Mouse (Mus musculus) adrenal gland, postnatal 25 days (tissue): Measurements from ENCODE around the gene Rsl24d1. TPM values are rescaled to one million over a fixed set of nuclear protein-coding genes. Genes with fewer than 3 reads are reported as not detected.
A peak's percentile ranks its signal among the peaks of the same experiment; 100 is the strongest.
"Not testable (repeated sequence)": the region's sequence is repeated elsewhere in the genome, so short reads cannot be mapped to it uniquely, and the experiment has no call there.

Experiments
- DNase-seq: peaks from one replicate; pipeline ENCODE4 v3.0.0; 2021; ENCODE audit warnings: mixed read lengths
- total RNA-seq: library from RNA; stranded (reverse); gene quantifications from 2 replicates; pipeline ENCODE4 v1.2.3, GENCODE M21; 2021

The Rsl24d1 gene
- total RNA-seq, 1 experiment from 2014 or later, result 64.2 TPM

- no peak for DNase-seq
Measured at GRCm38 (mm10) chr9:73102181-73102580, 11.0 kb upstream of the Rsl24d1 start, which contains the start of gene Gm20509. TSS of gene Gm20509 (plus strand) at chr9:73102470.

- peak; percentile 58 for DNase-seq
Measured at GRCm38 (mm10) chr9:73103159-73103879, 9.9 kb upstream of the Rsl24d1 start.

GRCm38 (mm10) chr9:73103880-73104198, 9.4 kb upstream of the Rsl24d1 start:
- no peak for DNase-seq

- DNase-seq, result no peak
Measured at GRCm38 (mm10) chr9:73105141-73105540, 8.1 kb upstream of the Rsl24d1 start.

GRCm38 (mm10) chr9:73105771-73106170, 7.5 kb upstream of the Rsl24d1 start:
- no peak for DNase-seq

GRCm38 (mm10) chr9:73116704-73117103, 3.5 kb downstream of the Rsl24d1 start:
- DNase-seq, result not testable (repeated sequence)

- DNase-seq, result no peak
Measured at GRCm38 (mm10) chr9:73118012-73118411, 4.8 kb downstream of the Rsl24d1 start.

GRCm38 (mm10) chr9:73121735-73122134, 8.5 kb downstream of the Rsl24d1 start:
- no peak for DNase-seq

GRCm38 (mm10) chr9:73125043-73125570, 11.9 kb downstream of the Rsl24d1 start:
- no peak for DNase-seq

- DNase-seq, result no peak
Measured at GRCm38 (mm10) chr9:73127457-73127856, 14.2 kb downstream of the Rsl24d1 start.

- DNase-seq, result no peak
Measured at GRCm38 (mm10) chr9:73129875-73130274, 16.6 kb downstream of the Rsl24d1 start.

- no peak for DNase-seq
Measured at GRCm38 (mm10) chr9:73130529-73130928, 17.3 kb downstream of the Rsl24d1 start.

GRCm38 (mm10) chr9:73137341-73137886, 24.2 kb downstream of the Rsl24d1 start:
- DNase-seq, result no peak

GRCm38 (mm10) chr9:73154347-73154746, 41.1 kb downstream of the Rsl24d1 start:
- DNase-seq, result no peak

GRCm38 (mm10) chr9:73157968-73158367, 44.7 kb downstream of the Rsl24d1 start:
- DNase-seq, result no peak

- no peak for DNase-seq
Measured at GRCm38 (mm10) chr9:73159265-73159664, 46.0 kb downstream of the Rsl24d1 start.

GRCm38 (mm10) chr9:73162571-73163333, 49.5 kb downstream of the Rsl24d1 start:
- DNase-seq, result peak; percentile 77

GRCm38 (mm10) chr9:73165631-73166030, 52.4 kb downstream of the Rsl24d1 start:
- DNase-seq, result peak; percentile 44

Other genes starting within 250 kb of the Rsl24d1 start
- gene Pygo1, start 187.8 kb upstream of the Rsl24d1 start, total RNA-seq, result 3.4 and 5.1 TPM in 2 replicates
- gene Dyx1c1, start 154.6 kb upstream of the Rsl24d1 start, total RNA-seq, result 1.6 and 1.8 TPM in 2 replicates
- gene Gm44503, start 154.6 kb upstream of the Rsl24d1 start, total RNA-seq, result not detected in 2 replicates
- 23.8 TPM in 2 replicates for gene Ccpg1os, start 128.0 kb upstream of the Rsl24d1 start, total RNA-seq
- 145 and 166 TPM in 2 replicates for gene Ccpg1, start 128.0 kb upstream of the Rsl24d1 start, total RNA-seq
- gene Pigb, start 73.0 kb upstream of the Rsl24d1 start, total RNA-seq, result 11.9 and 20.4 TPM in 2 replicates
- 28.5 and 47.1 TPM in 2 replicates for gene Rab27a, start 68.6 kb upstream of the Rsl24d1 start, total RNA-seq
- gene Khdc3, start 11.6 kb upstream of the Rsl24d1 start, total RNA-seq, result 1.00 and 2.0 TPM in 2 replicates
- gene Gm20509, start 11.0 kb upstream of the Rsl24d1 start, total RNA-seq, result 0.49 TPM in 1 of 2 replicates, not detected in the other